Comparison of ENCODE assay signal across 8 mouse cellular contexts in the genomic region with DNA sequence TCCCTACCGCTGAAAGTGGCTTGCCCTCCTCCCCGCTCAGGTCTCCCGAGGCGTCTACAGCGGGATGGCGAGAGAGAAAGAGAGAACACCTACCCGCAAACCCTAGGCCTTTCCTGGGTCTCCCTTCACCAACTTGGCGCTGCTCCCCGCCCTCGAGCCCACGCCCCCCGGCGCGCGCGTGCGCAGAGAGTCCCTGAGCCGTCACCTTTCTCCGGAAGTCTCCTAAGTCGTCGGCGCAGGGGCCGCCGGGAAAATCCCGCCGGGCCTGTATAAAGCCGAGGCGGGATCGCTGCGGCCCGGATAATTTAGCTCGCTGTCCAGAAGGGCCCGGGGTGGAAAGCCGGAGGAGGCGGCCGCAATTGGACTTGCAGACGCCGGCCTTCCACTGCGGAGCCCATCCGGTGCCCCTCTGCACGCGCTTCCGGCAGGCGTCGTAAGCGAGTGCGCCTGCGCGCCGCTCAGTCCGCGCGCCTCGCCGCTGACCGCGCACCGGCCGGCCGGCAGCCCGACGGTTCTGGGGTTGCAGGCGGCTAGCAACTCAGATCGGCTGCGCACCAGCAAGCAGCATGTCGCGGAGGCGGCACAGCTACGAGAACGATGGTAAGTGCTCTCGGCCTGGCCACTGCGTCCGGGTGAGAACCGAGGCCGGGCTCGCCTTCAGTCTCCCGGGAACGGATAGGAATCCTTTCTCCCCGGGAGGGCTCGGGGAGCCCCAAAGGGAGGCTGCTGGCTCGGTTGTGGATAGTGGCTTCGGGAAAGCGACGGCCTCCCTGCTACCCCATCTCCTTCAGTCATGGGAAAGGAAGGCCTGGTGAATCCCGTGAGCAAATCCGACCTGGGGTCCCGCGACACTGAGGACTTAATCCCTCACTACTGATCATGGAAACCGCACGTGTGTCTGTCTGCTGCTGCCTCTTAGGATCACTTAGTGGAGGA. TPM values are rescaled to one million over a fixed set of nuclear protein-coding genes. Genes with fewer than 3 reads are reported as not detected.
DNase-seq lines count a peak whose midpoint lies in the region; ATAC-seq and TF ChIP-seq lines count a peak whose summit lies in the region.

A gene (plus strand): TSS at position 327 of the 936 bp plus-strand sequence.
A gene (minus strand): TSS at position 408 of the 936 bp plus-strand sequence.

- peak within 1 kb of the TSS; percentile 94 for H3K27ac ChIP-seq in cortical plate, adult 2 months (ENCODE audit: insufficient read depth, low read length)

- peak; percentile 85 to 87 for DNase-seq in gastrocnemius, adult 8-10 months (ENCODE audit: low spot score in 2 of 2)
- peak; percentile 54 for DNase-seq in hindlimb bud, embryonic 11.5 days (ENCODE audit: extremely low spot score, low read depth, low spot score)
- DNase-seq in left cerebral cortex, adult 8-10 months (ENCODE audit: low spot score in 2 of 2): peak; percentile 84 to 95
- DNase-seq in right cerebral cortex, postnatal 10 days (ENCODE audit: low spot score in 2 of 2): peak; percentile 92 to 95
- peak; percentile 92 for DNase-seq in urinary bladder, postnatal 25 days (ENCODE audit: low spot score)

- H3K9me3 ChIP-seq in megakaryocyte, embryonic 14.5 days: no peaks in the 10 kb centered on the region

- TF ChIP-seq POLR2A in cortical plate, adult 2 months (IDR thresholded peaks at IDR 0.05; ENCODE audit: extremely low read depth, insufficient read depth, low read length): peak; percentile 61

- no peaks in the 10 kb centered on the region for H3K27me3 ChIP-seq in megakaryocyte, embryonic 14.5 days (replicated peaks)

- peak; percentile 85 for ATAC-seq in activated CD4-positive, CD25-positive, alpha-beta regulatory T cell, adult 4 months

- peaks cover 6% of the 10 kb centered on the region for H3K4me1 ChIP-seq in cortical plate, adult 2 months (ENCODE audit: control insufficient read depth, insufficient read depth, low read length)
- H3K4me1 ChIP-seq in megakaryocyte, embryonic 14.5 days: peaks cover 62% of the 10 kb centered on the region

- peak within 1 kb of the TSS; percentile 83 for H3K4me3 ChIP-seq in cortical plate, adult 2 months (ENCODE audit: insufficient read depth, low read length)
- H3K4me3 ChIP-seq in megakaryocyte, embryonic 14.5 days (replicated peaks): peak within 1 kb of the TSS; percentile 97

- H3K36me3 ChIP-seq in megakaryocyte, embryonic 14.5 days (replicated peaks; ENCODE audit: low read length): peaks cover 39% of the 10 kb centered on the region

- TF ChIP-seq CTCF in cortical plate, adult 2 months (IDR thresholded peaks at IDR 0.05; ENCODE audit: extremely low read depth, insufficient read depth, low read length): no peak

RNA-seq across cellular contexts. Expression of the first gene that starts in this region (rescaled TPM):
- polyA plus RNA-seq in activated CD4-positive, CD25-positive, alpha-beta regulatory T cell, adult 4 months (2017; shearing (Covaris generic)): 10 to 100 TPM; 38.2 to 44.5 TPM
- polyA plus RNA-seq in cortical plate, adult 2 months (2012; rRNA removed): 52.6 and 58.9 TPM in 2 replicates
- total RNA-seq in gastrocnemius, adult 8-10 months (2022): 10 to 100 TPM; 11.7 to 16.9 (median 13.2) TPM
- 10 to 100 TPM; 41.2 to 45.9 (median 45.1) TPM for total RNA-seq in left cerebral cortex, adult 8-10 months (2022)
- 5.8 and 11.5 TPM in 2 replicates for polyA plus RNA-seq in megakaryocyte, embryonic 14.5 days (2012; ENCODE audit: insufficient read depth, low replicate concordance)

RNA-seq across cellular contexts. Expression of the second gene that starts in this region (rescaled TPM):
- 10 to 100 TPM; 26.4 to 26.6 TPM for polyA plus RNA-seq in activated CD4-positive, CD25-positive, alpha-beta regulatory T cell, adult 4 months (2017; shearing (Covaris generic))
- 13.7 and 14.7 TPM in 2 replicates for polyA plus RNA-seq in cortical plate, adult 2 months (2012; rRNA removed)
- total RNA-seq in gastrocnemius, adult 8-10 months (2022): 10 to 100 TPM in 1 of 4 experiments, 1 to 10 TPM in 3; 8.4 to 11.9 (median 9.2) TPM
- total RNA-seq in left cerebral cortex, adult 8-10 months (2022): 10 to 100 TPM; 13.9 to 20.6 (median 18.8) TPM
- 4.7 TPM in 1 of 2 replicates, not detected in the other for polyA plus RNA-seq in megakaryocyte, embryonic 14.5 days (2012; ENCODE audit: insufficient read depth, low replicate concordance)

Comparison
In these comparisons a context has a peak if more than half of its experiments do, and no peak if none do; other contexts are left out.
1. Peak in every context shown above with its lines: DNase-seq, ATAC-seq, H3K4me3 ChIP-seq and H3K27ac ChIP-seq.